Mouse (Mus musculus): ENCODE data around the gene Numbl. TPM values are rescaled to one million over a fixed set of nuclear protein-coding genes. Genes with fewer than 3 reads are reported as not detected.

Gene Numbl
- 2.9 and 4.5 TPM in 2 replicates for total RNA-seq (2014; fragmentation: Nextera tagmentation)
- 1.3 and 1.6 TPM in 2 replicates for total RNA-seq (2017)
- polyA plus RNA-seq (2012), result 5.7 TPM in 2 replicates

DNA sequence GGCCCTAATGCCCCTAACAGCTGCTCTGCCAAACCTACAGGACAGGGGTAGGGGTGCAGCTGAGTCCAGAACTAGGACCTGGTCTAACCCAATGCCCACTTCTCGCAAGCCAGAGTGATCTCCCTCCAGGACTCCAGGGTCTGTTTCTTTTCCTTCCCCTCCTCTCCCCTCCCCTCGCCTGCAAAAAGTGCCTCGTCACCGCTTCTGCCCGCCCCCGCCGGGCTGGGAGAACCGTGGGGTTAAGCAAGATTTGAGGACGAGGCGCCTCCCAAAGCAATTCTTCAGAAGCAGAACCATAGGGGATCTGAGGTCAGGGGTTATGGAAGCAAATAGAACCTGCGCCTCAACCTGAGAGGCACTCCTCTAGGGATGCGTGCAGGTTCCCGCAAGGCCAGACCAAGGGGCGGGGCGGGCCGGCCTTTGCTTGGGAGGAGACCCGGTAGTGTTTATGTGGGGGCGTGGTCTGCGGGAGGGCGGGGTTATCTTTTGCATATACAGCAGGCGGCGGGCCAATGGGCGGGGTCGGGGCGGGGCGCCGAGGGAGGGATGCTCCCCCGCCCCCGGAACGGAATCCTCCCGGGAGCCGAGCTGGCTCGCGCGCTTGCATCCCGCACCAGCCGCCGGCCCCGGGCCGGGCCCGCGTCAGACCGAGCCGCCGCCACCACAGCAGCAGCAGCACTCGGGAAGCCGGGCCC, at the start of gene Numbl:
Numbl (plus strand) TSS at position 229 of the 695 bp plus-strand sequence.
- peaks cover 44% of the 10 kb centered on the region for H3K36me3 ChIP-seq (replicated peaks)
- peaks cover 42% of the 10 kb centered on the region for H3K4me1 ChIP-seq (ENCODE audit: insufficient read depth, low read depth, low read length)
- DNase-seq (ENCODE audit: low spot score) (peak; percentile 95), ATAC-seq (ENCODE audit: extremely low read depth, insufficient number of reproducible peaks, low FRiP score, poor library complexity, severe bottlenecking) (peak; percentile 86)
- H3K9me3 ChIP-seq (replicated peaks), result no peaks in the 10 kb centered on the region
- peaks cover 9% of the 10 kb centered on the region; the same call in 1 of the 2 replicates for H3K27me3 ChIP-seq (ENCODE audit: insufficient read depth, low read length)
- no peak for TF ChIP-seq CTCF (IDR thresholded peaks at IDR 0.05; ENCODE audit: low read depth, low read length)
- no peak for TF ChIP-seq GATA1 (IDR thresholded peaks at IDR 0.05; ENCODE audit: borderline replicate concordance, low read length)
- no peak for TF ChIP-seq POLR2AphosphoS5 (IDR thresholded peaks at IDR 0.05; ENCODE audit: insufficient replicate concordance, low read depth, low read length)
- TF ChIP-seq GATA2 (IDR thresholded peaks at IDR 0.05; ENCODE audit: borderline replicate concordance, low read depth, low read length), result no peak
- TF ChIP-seq TAL1 (conservative IDR thresholded peaks at IDR 0.05; ENCODE audit: low read depth, low read length), result no peak
- H3K4me3 ChIP-seq (ENCODE audit: low read depth, low read length), result peak within 1 kb of the TSS; percentile 73

GRCm38 (mm10) chr7:27212626-27213025, 45.6 kb upstream of the Numbl start:
- H3K4me3 ChIP-seq (ENCODE audit: low read depth, low read length), result no peak overlapping the region
- no peak for TF ChIP-seq GATA2 (IDR thresholded peaks at IDR 0.05; ENCODE audit: borderline replicate concordance, low read depth, low read length)
- no peak for TF ChIP-seq POLR2AphosphoS5 (IDR thresholded peaks at IDR 0.05; ENCODE audit: insufficient replicate concordance, low read depth, low read length)
- no peak for TF ChIP-seq CTCF (IDR thresholded peaks at IDR 0.05; ENCODE audit: low read depth, low read length)
- no peak for TF ChIP-seq TAL1 (conservative IDR thresholded peaks at IDR 0.05; ENCODE audit: low read depth, low read length)
- TF ChIP-seq GATA1 (IDR thresholded peaks at IDR 0.05; ENCODE audit: borderline replicate concordance, low read length), result no peak
- no peaks in the 10 kb centered on the region for H3K4me1 ChIP-seq (ENCODE audit: insufficient read depth, low read depth, low read length)
- no peak for ATAC-seq (ENCODE audit: extremely low read depth, insufficient number of reproducible peaks, low FRiP score, poor library complexity, severe bottlenecking)
- peaks cover 91% of the 10 kb centered on the region for H3K36me3 ChIP-seq (replicated peaks)
- no peaks in the 10 kb centered on the region for H3K9me3 ChIP-seq (replicated peaks)
- H3K27me3 ChIP-seq (ENCODE audit: insufficient read depth, low read length), result no peaks in the 10 kb centered on the region
- no peak for DNase-seq (ENCODE audit: low spot score)

DNA sequence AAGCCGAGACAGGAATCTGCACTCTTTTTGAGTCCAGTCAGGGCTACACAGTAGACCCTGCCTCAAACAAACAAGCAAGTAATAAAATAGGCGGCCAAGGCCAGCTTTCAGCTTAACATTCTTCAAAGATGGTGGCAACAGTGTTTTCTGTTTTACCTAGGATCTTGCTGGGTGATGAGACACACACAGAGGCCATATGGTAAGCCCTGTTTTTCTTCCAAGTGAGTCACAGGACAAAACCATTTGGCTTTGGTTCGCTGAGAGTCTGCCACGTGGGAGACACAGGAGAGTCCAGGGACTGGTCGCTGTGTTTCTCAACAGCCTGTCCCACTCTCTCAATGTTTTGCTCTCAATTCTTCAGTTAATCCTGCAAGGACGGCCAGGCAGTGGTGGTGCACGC, 39.6 kb upstream of the Numbl start:
- TF ChIP-seq CTCF (IDR thresholded peaks at IDR 0.05; ENCODE audit: low read depth, low read length), result no peak
- no peak for TF ChIP-seq TAL1 (conservative IDR thresholded peaks at IDR 0.05; ENCODE audit: low read depth, low read length)
- no peak for TF ChIP-seq POLR2AphosphoS5 (IDR thresholded peaks at IDR 0.05; ENCODE audit: insufficient replicate concordance, low read depth, low read length)
- TF ChIP-seq GATA1 (IDR thresholded peaks at IDR 0.05; ENCODE audit: borderline replicate concordance, low read length), result no peak
- TF ChIP-seq GATA2 (IDR thresholded peaks at IDR 0.05; ENCODE audit: borderline replicate concordance, low read depth, low read length), result no peak
- no peak overlapping the region for H3K4me3 ChIP-seq (ENCODE audit: low read depth, low read length)
- no peak for DNase-seq (ENCODE audit: low spot score)
- H3K9me3 ChIP-seq (replicated peaks), result no peaks in the 10 kb centered on the region
- no peaks in the 10 kb centered on the region for H3K27me3 ChIP-seq (ENCODE audit: insufficient read depth, low read length)
- peaks cover 80% of the 10 kb centered on the region for H3K36me3 ChIP-seq (replicated peaks)
- ATAC-seq (ENCODE audit: extremely low read depth, insufficient number of reproducible peaks, low FRiP score, poor library complexity, severe bottlenecking), result no peak
- H3K4me1 ChIP-seq (ENCODE audit: insufficient read depth, low read depth, low read length), result peaks cover 16% of the 10 kb centered on the region

DNA sequence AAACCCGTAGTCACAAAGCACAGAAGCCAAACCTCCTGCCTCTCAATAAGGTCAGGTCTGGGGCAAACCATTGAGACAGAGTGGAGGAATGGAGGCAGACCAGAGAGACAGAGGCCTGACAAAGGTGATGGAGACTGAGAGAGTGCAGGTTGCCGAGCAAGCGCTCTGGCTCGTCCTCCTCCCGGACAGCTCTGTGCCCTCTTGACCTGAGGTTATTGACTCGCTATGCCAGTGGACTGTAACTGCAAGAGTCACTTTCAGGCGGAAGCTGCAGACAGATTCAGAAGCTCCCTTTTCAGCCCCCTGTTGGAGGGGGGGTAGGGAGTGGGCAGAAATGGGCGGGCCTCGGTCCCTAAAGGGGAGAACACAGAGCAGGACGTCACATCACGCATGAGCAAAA, 38.3 kb upstream of the Numbl start:
- TF ChIP-seq GATA1 (IDR thresholded peaks at IDR 0.05; ENCODE audit: borderline replicate concordance, low read length), result no peak
- no peak for TF ChIP-seq GATA2 (IDR thresholded peaks at IDR 0.05; ENCODE audit: borderline replicate concordance, low read depth, low read length)
- TF ChIP-seq POLR2AphosphoS5 (IDR thresholded peaks at IDR 0.05; ENCODE audit: insufficient replicate concordance, low read depth, low read length), result no peak
- TF ChIP-seq TAL1 (conservative IDR thresholded peaks at IDR 0.05; ENCODE audit: low read depth, low read length), result no peak
- no peak for TF ChIP-seq CTCF (IDR thresholded peaks at IDR 0.05; ENCODE audit: low read depth, low read length)
- peaks cover 84% of the 10 kb centered on the region for H3K36me3 ChIP-seq (replicated peaks)

GRCm38 (mm10) chr7:27221939-27222338, 36.3 kb upstream of the Numbl start:
- peaks cover 81% of the 10 kb centered on the region for H3K36me3 ChIP-seq (replicated peaks)
- no peak for ATAC-seq (ENCODE audit: extremely low read depth, insufficient number of reproducible peaks, low FRiP score, poor library complexity, severe bottlenecking)
- H3K27me3 ChIP-seq (ENCODE audit: insufficient read depth, low read length), result no peaks in the 10 kb centered on the region
- DNase-seq (ENCODE audit: low spot score), result no peak
- H3K4me1 ChIP-seq (ENCODE audit: insufficient read depth, low read depth, low read length), result peaks cover 48% of the 10 kb centered on the region
- TF ChIP-seq GATA1 (IDR thresholded peaks at IDR 0.05; ENCODE audit: borderline replicate concordance, low read length), result no peak
- TF ChIP-seq GATA2 (IDR thresholded peaks at IDR 0.05; ENCODE audit: borderline replicate concordance, low read depth, low read length), result no peak
- no peak for TF ChIP-seq TAL1 (conservative IDR thresholded peaks at IDR 0.05; ENCODE audit: low read depth, low read length)
- no peak for TF ChIP-seq POLR2AphosphoS5 (IDR thresholded peaks at IDR 0.05; ENCODE audit: insufficient replicate concordance, low read depth, low read length)
- TF ChIP-seq CTCF (IDR thresholded peaks at IDR 0.05; ENCODE audit: low read depth, low read length), result no peak
- H3K4me3 ChIP-seq (ENCODE audit: low read depth, low read length), result no peak overlapping the region
- H3K9me3 ChIP-seq (replicated peaks), result no peaks in the 10 kb centered on the region

More for the DNA sequence above, 38.3 kb upstream of the Numbl start:
- Histone ChIP-seq H3K27me3 (ENCODE audit: insufficient read depth, low read length) (no peaks in the 10 kb centered on the region), H3K4me3 (ENCODE audit: low read depth, low read length) (no peak overlapping the region), H3K9me3 (replicated peaks) (no peaks in the 10 kb centered on the region), H3K4me1 (ENCODE audit: insufficient read depth, low read depth, low read length) (peaks cover 29% of the 10 kb centered on the region)
- ATAC-seq (ENCODE audit: extremely low read depth, insufficient number of reproducible peaks, low FRiP score, poor library complexity, severe bottlenecking) (no peak), DNase-seq (ENCODE audit: low spot score) (no peak)

GRCm38 (mm10) chr7:27222538-27222937, 35.7 kb upstream of the Numbl start:
- Histone ChIP-seq H3K27me3 (ENCODE audit: insufficient read depth, low read length) (no peaks in the 10 kb centered on the region), H3K36me3 (replicated peaks) (peaks cover 78% of the 10 kb centered on the region), H3K4me1 (ENCODE audit: insufficient read depth, low read depth, low read length) (peaks cover 54% of the 10 kb centered on the region), H3K4me3 (ENCODE audit: low read depth, low read length) (no peak overlapping the region), H3K9me3 (replicated peaks) (no peaks in the 10 kb centered on the region)
- TF ChIP-seq CTCF (IDR thresholded peaks at IDR 0.05; ENCODE audit: low read depth, low read length), result no peak
- TF ChIP-seq POLR2AphosphoS5 (IDR thresholded peaks at IDR 0.05; ENCODE audit: insufficient replicate concordance, low read depth, low read length), result no peak
- no peak for TF ChIP-seq GATA2 (IDR thresholded peaks at IDR 0.05; ENCODE audit: borderline replicate concordance, low read depth, low read length)
- no peak for TF ChIP-seq GATA1 (IDR thresholded peaks at IDR 0.05; ENCODE audit: borderline replicate concordance, low read length)
- TF ChIP-seq TAL1 (conservative IDR thresholded peaks at IDR 0.05; ENCODE audit: low read depth, low read length), result no peak
- DNase-seq (ENCODE audit: low spot score) (no peak), ATAC-seq (ENCODE audit: extremely low read depth, insufficient number of reproducible peaks, low FRiP score, poor library complexity, severe bottlenecking) (no peak)

Measured in G1E (cell line).